Mouse (Mus musculus) midbrain, embryonic 15.5 days (tissue): Measurements from ENCODE around the gene Eps8. TPM values are rescaled to one million over a fixed set of nuclear protein-coding genes. Genes with fewer than 3 reads are reported as not detected.

ENCODE experiments used
- ATAC-seq: fragments of 200-750 bp; cut with Nextera tagmentation; replicated peaks from 2 replicates; pipeline ENCODE4 v1.8.0; 2017; ENCODE audit warnings: moderate TSS enrichment
- H3K27ac ChIP-seq: fragments of 300-500 bp; sonication (generic); 2 replicates; pipeline ENCODE4 v1.5.1; 2015; ENCODE audit warnings: mild to moderate bottlenecking, inconsistent platforms
- H3K27me3 ChIP-seq: fragments of 300-500 bp; sonication (generic); replicated peaks from 2 replicates; pipeline ENCODE4 v1.6.1; 2015; ENCODE audit warnings: inconsistent platforms
- H3K36me3 ChIP-seq: fragments of 300-500 bp; sonication (generic); replicated peaks from 2 replicates; pipeline ENCODE4 v1.6.1; 2015; ENCODE audit warnings: inconsistent platforms
- H3K4me1 ChIP-seq: fragments of 300-500 bp; sonication (generic); 2 replicates; pipeline ENCODE4 v1.6.1; 2015; ENCODE audit warnings: inconsistent platforms
- H3K4me2 ChIP-seq: fragments of 300-500 bp; sonication (generic); 2 replicates; pipeline ENCODE4 v1.6.1; 2015; ENCODE audit warnings: inconsistent platforms, mild to moderate bottlenecking, moderate library complexity
- H3K4me3 ChIP-seq: fragments of 300-500 bp; sonication (generic); 2 replicates; pipeline ENCODE4 v1.5.1; 2015; ENCODE audit warnings: mild to moderate bottlenecking, inconsistent platforms
- H3K9ac ChIP-seq: fragments of 300-500 bp; sonication (generic); 2 replicates; pipeline ENCODE4 v1.6.1; 2015; ENCODE audit warnings: mild to moderate bottlenecking, inconsistent platforms
- H3K9me3 ChIP-seq: fragments of 300-500 bp; sonication (generic); 2 replicates; pipeline ENCODE4 v1.6.1; 2016; ENCODE audit warnings: inconsistent platforms
- WGBS: fragments of 180-500 bp; shearing (Covaris S2); methylation state at CpG from one replicate; pipeline ENCODE4 v1.1.7; 2015; ENCODE audit warnings: mixed read lengths; 5-methylcytosine and 5-hydroxymethylcytosine counted together
- polyA plus RNA-seq: library from polyadenylated mRNA; unstranded; fragments of >200 nt; fragmentation: Nextera tagmentation; extraction: Ambion mirVana; gene quantifications from 2 replicates; pipeline ENCODE4 v1.2.1, GENCODE M21; 2015

Eps8 gene
- polyA plus RNA-seq, 1 experiment from 2014 or later, result 25.1 TPM

GRCm38 (mm10) chr6:137598306-137598705 lies 56.4 kb downstream of the Eps8 start:
- 14% methylated on average over 7 of the region's 7 CpGs for WGBS
- no peaks in the 10 kb centered on the region for H3K9me3 ChIP-seq
- no peak overlapping the region for H3K9ac ChIP-seq
- no peak overlapping the region for H3K27ac ChIP-seq
- H3K4me1 ChIP-seq, result no peaks in the 10 kb centered on the region
- no peak overlapping the region for H3K4me2 ChIP-seq
- H3K27me3 ChIP-seq, result no peaks in the 10 kb centered on the region
- no peak for ATAC-seq
- no peak overlapping the region for H3K4me3 ChIP-seq
- no peaks in the 10 kb centered on the region for H3K36me3 ChIP-seq

- Histone ChIP-seq H3K27me3 (no peaks in the 10 kb centered on the region), H3K36me3 (no peaks in the 10 kb centered on the region), H3K4me2 (no peak overlapping the region), H3K9me3 (no peaks in the 10 kb centered on the region), H3K27ac (no peak overlapping the region), H3K4me3 (no peak overlapping the region), H3K9ac (no peak overlapping the region), H3K4me1 (no peaks in the 10 kb centered on the region)
- 90% methylated on average over 8 of the region's 8 CpGs for WGBS
- no peak for ATAC-seq
Measured at GRCm38 (mm10) chr6:137597442-137598058, 57.1 kb downstream of the Eps8 start.

- H3K9me3 ChIP-seq, result no peaks in the 10 kb centered on the region
- no peaks in the 10 kb centered on the region for H3K36me3 ChIP-seq
- no peak for ATAC-seq
- H3K9ac ChIP-seq, result no peak overlapping the region
- H3K4me3 ChIP-seq, result no peak overlapping the region
- WGBS, result 92% methylated on average over 10 of the region's 10 CpGs
- no peaks in the 10 kb centered on the region for H3K27me3 ChIP-seq
- H3K4me1 ChIP-seq, result no peaks in the 10 kb centered on the region
- H3K4me2 ChIP-seq, result no peak overlapping the region
- no peak overlapping the region for H3K27ac ChIP-seq
Measured at GRCm38 (mm10) chr6:137592582-137592981, 62.1 kb downstream of the Eps8 start.

- no peaks in the 10 kb centered on the region for H3K27me3 ChIP-seq
- no peak overlapping the region for H3K4me2 ChIP-seq
- ATAC-seq, result no peak
- no peak overlapping the region for H3K27ac ChIP-seq
- no peak overlapping the region for H3K4me3 ChIP-seq
- WGBS, result 87% methylated on average over 3 of the region's 3 CpGs
- no peaks in the 10 kb centered on the region for H3K4me1 ChIP-seq
- no peaks in the 10 kb centered on the region for H3K9me3 ChIP-seq
- H3K9ac ChIP-seq, result no peak overlapping the region
- no peaks in the 10 kb centered on the region for H3K36me3 ChIP-seq
Measured at GRCm38 (mm10) chr6:137589245-137589618, 65.4 kb downstream of the Eps8 start.

GRCm38 (mm10) chr6:137588481-137589244 lies 66.0 kb downstream of the Eps8 start:
- Histone ChIP-seq H3K36me3 (no peaks in the 10 kb centered on the region), H3K9ac (no peak overlapping the region), H3K27me3 (no peaks in the 10 kb centered on the region), H3K4me3 (no peak overlapping the region), H3K27ac (no peak overlapping the region), H3K4me1 (no peaks in the 10 kb centered on the region), H3K9me3 (no peaks in the 10 kb centered on the region), H3K4me2 (no peak overlapping the region)
- no peak for ATAC-seq
- WGBS, result 87% methylated on average over 10 of the region's 10 CpGs

- no peaks in the 10 kb centered on the region for H3K36me3 ChIP-seq
- no peak overlapping the region for H3K27ac ChIP-seq
- H3K9ac ChIP-seq, result no peak overlapping the region
- no peaks in the 10 kb centered on the region for H3K4me1 ChIP-seq
- H3K4me3 ChIP-seq, result no peak overlapping the region
- H3K27me3 ChIP-seq, result no peaks in the 10 kb centered on the region
- no peak overlapping the region for H3K4me2 ChIP-seq
- 89% methylated on average over 6 of the region's 6 CpGs for WGBS
- ATAC-seq, result no peak
- no peaks in the 10 kb centered on the region for H3K9me3 ChIP-seq
Measured at GRCm38 (mm10) chr6:137587866-137588265, 66.8 kb downstream of the Eps8 start.

- Histone ChIP-seq H3K9ac (no peak overlapping the region), H3K9me3 (no peaks in the 10 kb centered on the region), H3K4me3 (no peak overlapping the region), H3K36me3 (no peaks in the 10 kb centered on the region), H3K4me1 (no peaks in the 10 kb centered on the region), H3K27ac (no peak overlapping the region), H3K27me3 (no peaks in the 10 kb centered on the region), H3K4me2 (no peak overlapping the region)
- WGBS, result 83% methylated on average over 4 of the region's 4 CpGs
- no peak for ATAC-seq
Measured at GRCm38 (mm10) chr6:137585229-137585628, 69.4 kb downstream of the Eps8 start.

GRCm38 (mm10) chr6:137583056-137583455 lies 71.6 kb downstream of the Eps8 start:
- 83% methylated on average over 5 of the region's 5 CpGs for WGBS
- Histone ChIP-seq H3K4me1 (no peaks in the 10 kb centered on the region), H3K4me3 (no peak overlapping the region), H3K27me3 (no peaks in the 10 kb centered on the region), H3K9ac (no peak overlapping the region), H3K4me2 (no peak overlapping the region), H3K9me3 (no peaks in the 10 kb centered on the region), H3K36me3 (no peaks in the 10 kb centered on the region), H3K27ac (no peak overlapping the region)
- ATAC-seq, result no peak

- Histone ChIP-seq H3K9ac (no peak overlapping the region), H3K27ac (no peak overlapping the region), H3K36me3 (no peaks in the 10 kb centered on the region), H3K9me3 (no peaks in the 10 kb centered on the region), H3K4me2 (no peak overlapping the region), H3K27me3 (no peaks in the 10 kb centered on the region), H3K4me1 (no peaks in the 10 kb centered on the region), H3K4me3 (no peak overlapping the region)
- no peak for ATAC-seq
- WGBS, result 90% methylated on average over 19 of the region's 19 CpGs
Measured at GRCm38 (mm10) chr6:137582207-137582889, 72.3 kb downstream of the Eps8 start.

- Histone ChIP-seq H3K27me3 (no peaks in the 10 kb centered on the region), H3K27ac (no peak overlapping the region), H3K4me2 (no peak overlapping the region), H3K9ac (no peak overlapping the region), H3K4me3 (no peak overlapping the region), H3K9me3 (no peaks in the 10 kb centered on the region), H3K4me1 (no peaks in the 10 kb centered on the region), H3K36me3 (no peaks in the 10 kb centered on the region)
- no peak for ATAC-seq
- WGBS, result 88% methylated on average over 6 of the region's 6 CpGs
Measured at GRCm38 (mm10) chr6:137581331-137582010, 73.2 kb downstream of the Eps8 start.

- H3K4me2 ChIP-seq, result no peak overlapping the region
- H3K4me1 ChIP-seq, result no peaks in the 10 kb centered on the region
- no peaks in the 10 kb centered on the region for H3K36me3 ChIP-seq
- no peaks in the 10 kb centered on the region for H3K9me3 ChIP-seq
- ATAC-seq, result no peak
- 91% methylated on average over 5 of the region's 5 CpGs for WGBS
- H3K9ac ChIP-seq, result no peak overlapping the region
- no peak overlapping the region for H3K27ac ChIP-seq
- no peaks in the 10 kb centered on the region for H3K27me3 ChIP-seq
- no peak overlapping the region for H3K4me3 ChIP-seq
Measured at GRCm38 (mm10) chr6:137580503-137580902, 74.2 kb downstream of the Eps8 start.

- H3K36me3 ChIP-seq, result no peaks in the 10 kb centered on the region
- no peak overlapping the region for H3K9ac ChIP-seq
- H3K9me3 ChIP-seq, result no peaks in the 10 kb centered on the region
- ATAC-seq, result no peak
- no peak overlapping the region for H3K27ac ChIP-seq
- no peak overlapping the region for H3K4me2 ChIP-seq
- no peaks in the 10 kb centered on the region for H3K27me3 ChIP-seq
- WGBS, result 75% methylated on average over 12 of the region's 12 CpGs
- H3K4me3 ChIP-seq, result no peak overlapping the region
- H3K4me1 ChIP-seq, result no peaks in the 10 kb centered on the region; the same call in 1 of the 2 replicates
Measured at GRCm38 (mm10) chr6:137576670-137577371, 77.9 kb downstream of the Eps8 start.
